Mouse (Mus musculus) neutrophil, adult 59 days (primary cell): ENCODE measurements around the gene Aasdh. TPM values are rescaled to one million over a fixed set of nuclear protein-coding genes. Genes with fewer than 3 reads are reported as not detected.

Source experiments
- total RNA-seq, 2 experiments: library from RNA; stranded (reverse); gene quantifications; 1 replicate in 1 of 2; 2 replicates in 1 of 2; pipeline ENCODE4 v1.2.4; 2023

Aasdh gene
- 1 to 10 TPM; 7.2 to 8.1 TPM for total RNA-seq

DNA sequence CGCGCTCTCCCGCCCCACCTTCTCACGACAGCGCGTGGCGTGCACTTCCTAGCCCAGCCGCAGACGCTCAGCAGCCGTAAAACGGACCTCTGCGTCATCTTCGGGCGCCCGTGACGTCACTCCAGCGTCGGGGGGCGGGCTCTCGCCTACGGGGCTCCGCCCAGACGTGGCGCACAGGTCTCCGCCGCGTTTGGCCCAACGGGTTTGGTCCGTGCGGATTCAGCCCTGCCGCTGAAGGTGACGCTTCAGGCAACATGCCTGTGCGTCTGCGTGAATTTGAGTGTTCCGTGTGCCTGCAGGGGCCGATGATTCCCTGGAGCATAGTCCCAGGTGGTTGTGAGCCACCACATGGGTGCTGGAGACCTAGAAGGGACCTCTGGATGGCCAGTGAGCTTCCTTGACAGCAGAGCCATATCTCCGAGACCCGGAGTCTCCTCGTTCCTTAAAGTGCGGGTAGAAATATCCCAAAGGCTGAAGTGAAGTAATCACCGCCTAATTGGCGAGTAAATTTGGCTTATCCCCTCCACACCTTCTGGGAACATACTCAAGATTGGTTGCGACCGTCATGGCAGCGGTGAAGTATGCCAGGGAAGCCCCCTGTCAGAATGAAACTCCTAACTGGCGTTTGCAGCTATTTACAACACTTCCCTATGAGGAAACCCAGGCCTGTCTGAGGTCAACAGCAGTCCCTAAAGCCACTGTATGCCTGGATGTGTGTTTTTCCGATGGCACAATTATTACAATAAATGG lies at the start of gene Aasdh:
Gene Aasdh, minus strand, starts transcription at position 110 of the 750 bp plus-strand sequence.

DNA sequence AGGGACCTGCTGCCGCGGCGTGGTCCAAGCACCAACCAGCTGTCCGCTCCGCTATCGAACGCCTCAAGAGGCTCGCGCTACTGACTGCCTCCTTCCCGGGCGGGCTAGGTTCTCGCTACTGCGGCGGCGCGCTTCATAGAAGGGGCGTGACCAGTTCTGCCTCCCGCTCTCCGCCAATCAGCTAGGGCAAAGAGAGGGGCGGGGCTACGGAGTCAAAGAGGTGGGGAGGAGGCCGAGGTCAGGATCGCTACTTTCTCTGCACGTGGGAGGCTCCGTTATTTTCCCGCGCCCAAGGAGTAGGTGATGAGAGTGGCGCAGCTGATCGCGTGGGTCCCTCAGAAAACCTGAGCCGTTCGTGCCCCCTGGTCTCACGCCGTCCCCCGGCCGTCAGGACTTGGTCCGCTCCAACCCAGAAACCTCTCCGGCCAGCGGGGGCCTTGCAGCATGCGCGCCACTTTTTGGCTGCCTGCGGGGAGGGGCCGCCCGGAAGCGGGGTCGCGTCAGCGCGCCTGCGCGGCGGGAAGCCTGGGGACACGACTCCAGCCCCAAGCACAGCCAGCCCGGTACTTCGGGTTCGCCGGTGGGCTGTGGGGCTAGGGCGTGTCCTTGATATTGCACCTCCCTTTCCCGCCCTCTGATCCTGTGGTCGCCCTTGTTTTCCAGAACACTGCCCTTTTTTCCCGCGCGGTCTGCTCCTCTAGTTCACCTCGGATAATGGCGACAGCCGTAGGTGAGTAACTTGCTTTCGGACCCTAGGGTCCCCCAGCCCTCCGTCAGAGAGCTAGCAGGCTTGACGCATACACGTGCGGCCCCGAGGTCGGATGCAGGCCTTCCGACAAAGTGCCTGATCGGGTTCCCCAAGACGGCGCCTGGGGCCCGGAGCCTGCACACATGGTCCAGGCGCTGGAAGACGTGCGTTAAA lies 46.1 kb upstream of the Aasdh start, which contains the start of the genes Paics and Ppat:
Gene Paics, plus strand, starts transcription at position 202 of the 922 bp plus-strand sequence.
Gene Ppat, minus strand, starts transcription at position 473 of the 922 bp plus-strand sequence.

Other genes with a start within 250 kb of the Aasdh start
- gene C530008M17Rik, start 249.0 kb downstream of the Aasdh start, total RNA-seq, result 1 to 10 TPM; 1.8 to 4.1 TPM
- gene Paics, start 45.8 kb upstream of the Aasdh start, total RNA-seq, result 10 to 100 TPM; 61.7 to 64.0 TPM
- 1 to 10 TPM; 7.4 to 9.6 TPM for gene Ppat, start 46.1 kb upstream of the Aasdh start, total RNA-seq
- gene Srp72, start 69.2 kb upstream of the Aasdh start, total RNA-seq, result 100 to 1,000 TPM in 1 of 2 experiments, 10 to 100 TPM in 1; 69.1 to 102 TPM
- gene Arl9, start 98.5 kb upstream of the Aasdh start, total RNA-seq, result not detected
- under 1 TPM in 1 of 2 experiments, not detected in 1; 0.37 TPM for gene Thegl, start 110.5 kb upstream of the Aasdh start, total RNA-seq
- 10 to 100 TPM; 39.3 to 46.0 TPM for gene Hopx, start 209.6 kb upstream of the Aasdh start, total RNA-seq